Mouse (Mus musculus) neural tube, embryonic 13.5 days (tissue): ENCODE measurements around the gene Slc6a1. TPM values are rescaled to one million over a fixed set of nuclear protein-coding genes. Genes with fewer than 3 reads are reported as not detected.
"Not testable (repeated sequence)": the region's sequence is repeated elsewhere in the genome, so short reads cannot be mapped to it uniquely, and the experiment has no call there.

ENCODE experiments used
- ATAC-seq: fragments of 200-750 bp; cut with Nextera tagmentation; 2 replicates; pipeline ENCODE4 v1.8.0; 2017; ENCODE audit warnings: low read depth, mild to moderate bottlenecking, moderate TSS enrichment, moderate library complexity
- H3K27ac ChIP-seq: fragments of 300-500 bp; sonication (generic); replicated peaks from 2 replicates; pipeline ENCODE4 v1.5.1; 2015; ENCODE audit warnings: moderate library complexity, mild to moderate bottlenecking, inconsistent platforms
- H3K27me3 ChIP-seq: fragments of 300-500 bp; sonication (generic); 2 replicates; pipeline ENCODE4 v1.6.1; 2015; ENCODE audit warnings: mild to moderate bottlenecking, inconsistent platforms
- H3K36me3 ChIP-seq: fragments of 300-500 bp; sonication (generic); 2 replicates; pipeline ENCODE4 v1.6.1; 2015; ENCODE audit warnings: mild to moderate bottlenecking, inconsistent platforms
- H3K4me1 ChIP-seq: fragments of 300-500 bp; sonication (generic); replicated peaks from 2 replicates; pipeline ENCODE4 v1.6.1; 2015; ENCODE audit warnings: inconsistent platforms
- H3K4me2 ChIP-seq: fragments of 300-500 bp; sonication (generic); 2 replicates; pipeline ENCODE4 v1.6.1; 2015; ENCODE audit warnings: inconsistent platforms, mild to moderate bottlenecking, moderate library complexity
- H3K4me3 ChIP-seq: fragments of 300-500 bp; sonication (generic); 2 replicates; pipeline ENCODE4 v1.5.1; 2015; ENCODE audit warnings: mild to moderate bottlenecking, inconsistent platforms
- H3K9ac ChIP-seq: fragments of 300-500 bp; sonication (generic); 2 replicates; pipeline ENCODE4 v1.6.1; 2015; ENCODE audit warnings: moderate library complexity, mild to moderate bottlenecking, inconsistent platforms
- H3K9me3 ChIP-seq: fragments of 300-500 bp; sonication (generic); 2 replicates; pipeline ENCODE4 v1.6.1; 2016; ENCODE audit warnings: inconsistent platforms
- WGBS: fragments of 180-500 bp; shearing (Covaris S2); methylation state at CpG from one replicate; pipeline ENCODE4 v1.1.7; 2015; 5-methylcytosine and 5-hydroxymethylcytosine counted together
- polyA plus RNA-seq: library from polyadenylated mRNA; unstranded; fragments of >200 nt; fragmentation: Nextera tagmentation; extraction: Ambion mirVana; gene quantifications from 2 replicates; pipeline ENCODE4 v1.2.1, GENCODE M21; 2015

Gene Slc6a1
- polyA plus RNA-seq, 1 experiment from 2014 or later: 66.6 TPM

GRCm38 (mm10) chr6:114331926-114332325 lies 49.5 kb downstream of the Slc6a1 start:
- Histone ChIP-seq H3K9me3 (no peaks in the 10 kb centered on the region), H3K4me3 (no peak overlapping the region), H3K4me2 (no peak overlapping the region), H3K9ac (no peak overlapping the region), H3K36me3 (no peaks in the 10 kb centered on the region), H3K27ac (no peak overlapping the region), H3K27me3 (no peaks in the 10 kb centered on the region; the same call in 1 of the 2 replicates), H3K4me1 (peaks cover 30% of the 10 kb centered on the region)
- 85% methylated on average over 7 of the region's 7 CpGs for WGBS
- ATAC-seq: no peak

- WGBS: 35% methylated on average over 11 of the region's 11 CpGs
- H3K36me3 ChIP-seq: no peaks in the 10 kb centered on the region
- H3K27me3 ChIP-seq: no peaks in the 10 kb centered on the region; the same call in 1 of the 2 replicates
- peaks cover 21% of the 10 kb centered on the region for H3K4me1 ChIP-seq
- H3K9me3 ChIP-seq: no peaks in the 10 kb centered on the region
- no peak overlapping the region for H3K4me3 ChIP-seq
- no peak overlapping the region for H3K4me2 ChIP-seq
- peak overlapping the region; percentile 67 for H3K27ac ChIP-seq
- H3K9ac ChIP-seq: no peak overlapping the region
- peak; percentile 60 for ATAC-seq
Observed at GRCm38 (mm10) chr6:114336128-114336943, 53.9 kb downstream of the Slc6a1 start.

DNA sequence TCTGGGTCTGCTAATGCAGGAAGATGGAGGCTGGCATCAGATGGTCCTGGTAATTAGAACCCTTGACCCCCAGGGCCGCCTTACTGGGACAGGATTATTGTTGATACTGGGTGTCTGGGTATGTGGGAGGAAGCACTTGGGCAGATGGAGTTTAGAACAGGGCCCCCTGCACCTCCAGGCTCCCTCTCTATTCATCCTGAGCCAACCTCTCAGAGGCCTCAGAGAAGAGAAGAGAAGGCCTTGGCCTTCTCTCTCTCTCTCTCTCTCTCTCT lies 54.4 kb downstream of the Slc6a1 start:
- peak overlapping the region; percentile 67 for H3K27ac ChIP-seq
- no peak overlapping the region for H3K4me3 ChIP-seq
- H3K27me3 ChIP-seq: no peaks in the 10 kb centered on the region; the same call in 1 of the 2 replicates
- H3K4me2 ChIP-seq: no peak overlapping the region
- ATAC-seq: peak; percentile 45
- peaks cover 21% of the 10 kb centered on the region for H3K4me1 ChIP-seq
- no peaks in the 10 kb centered on the region for H3K36me3 ChIP-seq
- no peaks in the 10 kb centered on the region for H3K9me3 ChIP-seq
- WGBS: 20% methylated on average over 1 of the region's 1 CpGs
- no peak overlapping the region for H3K9ac ChIP-seq

DNA sequence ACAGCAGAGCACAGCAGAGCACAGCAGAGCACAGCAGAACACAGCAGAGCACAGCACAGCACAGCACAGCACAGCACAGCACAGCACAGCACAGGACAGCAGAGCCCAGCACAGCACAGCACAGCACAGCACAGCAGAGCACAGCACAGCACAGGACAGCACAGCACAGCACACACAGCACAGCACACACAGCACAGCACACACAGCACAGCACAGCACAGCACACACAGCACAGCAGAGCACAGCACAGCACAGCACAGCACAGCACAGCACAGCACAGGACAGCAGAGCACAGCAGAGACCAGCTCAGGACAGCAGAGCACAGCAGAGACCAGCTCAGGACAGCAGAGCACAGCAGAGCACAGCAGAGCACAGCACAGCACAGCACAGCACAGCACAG lies 58.9 kb downstream of the Slc6a1 start:
- not testable (repeated sequence) for H3K9ac ChIP-seq, H3K9me3 ChIP-seq, H3K4me2 ChIP-seq, ATAC-seq, H3K27ac ChIP-seq, H3K36me3 ChIP-seq, H3K4me3 ChIP-seq
- H3K27me3 ChIP-seq: peaks cover 20% of the 10 kb centered on the region
- H3K4me1 ChIP-seq: peaks cover 10% of the 10 kb centered on the region

DNA sequence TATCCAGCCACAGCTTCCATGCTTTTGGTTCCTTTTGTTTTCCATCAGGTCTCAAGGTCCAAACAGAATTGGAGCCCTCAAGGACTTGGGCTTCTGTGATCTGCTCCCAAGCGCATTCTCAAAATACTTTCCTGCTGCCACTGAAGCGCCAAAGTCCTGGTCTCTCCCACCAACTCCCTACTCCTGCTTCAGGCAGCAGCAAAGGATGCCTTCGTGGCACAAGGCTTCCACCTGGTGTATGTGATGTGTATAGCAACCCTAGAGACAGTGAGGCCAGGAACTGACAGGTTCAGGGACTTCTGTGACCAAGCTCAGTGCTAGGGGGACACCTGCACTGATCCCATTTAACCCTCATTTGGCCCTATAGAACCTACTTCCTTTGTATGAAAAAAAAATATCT lies 61.3 kb downstream of the Slc6a1 start:
- no peak overlapping the region for H3K4me3 ChIP-seq
- H3K27me3 ChIP-seq: peaks cover 23% of the 10 kb centered on the region
- WGBS: 20% methylated on average over 3 of the region's 3 CpGs
- no peak overlapping the region for H3K9ac ChIP-seq
- ATAC-seq: 0 out of 2 replicates have a peak, but pooled peaks have one; percentile 20
- H3K9me3 ChIP-seq: no peaks in the 10 kb centered on the region
- H3K4me1 ChIP-seq: peaks cover 9% of the 10 kb centered on the region
- H3K4me2 ChIP-seq: no peak overlapping the region
- H3K27ac ChIP-seq: no peak overlapping the region
- H3K36me3 ChIP-seq: no peaks in the 10 kb centered on the region

- ATAC-seq: no peak
- Histone ChIP-seq H3K36me3 (no peaks in the 10 kb centered on the region), H3K27me3 (peaks cover 23% of the 10 kb centered on the region), H3K27ac (no peak overlapping the region), H3K4me3 (no peak overlapping the region), H3K9me3 (no peaks in the 10 kb centered on the region), H3K9ac (no peak overlapping the region), H3K4me2 (no peak overlapping the region), H3K4me1 (peaks cover 9% of the 10 kb centered on the region)
- 50% methylated on average over 4 of the region's 4 CpGs for WGBS
Observed at GRCm38 (mm10) chr6:114345156-114345555, 62.7 kb downstream of the Slc6a1 start.

- Histone ChIP-seq H3K9ac (no peak overlapping the region), H3K36me3 (no peaks in the 10 kb centered on the region), H3K4me1 (peaks cover 9% of the 10 kb centered on the region), H3K27ac (no peak overlapping the region), H3K27me3 (peaks cover 20% of the 10 kb centered on the region), H3K9me3 (no peaks in the 10 kb centered on the region), H3K4me3 (no peak overlapping the region), H3K4me2 (no peak overlapping the region)
- WGBS: 44% methylated on average over 13 of the region's 13 CpGs
- no peak for ATAC-seq
Observed at GRCm38 (mm10) chr6:114347831-114348754, 65.7 kb downstream of the Slc6a1 start.

DNA sequence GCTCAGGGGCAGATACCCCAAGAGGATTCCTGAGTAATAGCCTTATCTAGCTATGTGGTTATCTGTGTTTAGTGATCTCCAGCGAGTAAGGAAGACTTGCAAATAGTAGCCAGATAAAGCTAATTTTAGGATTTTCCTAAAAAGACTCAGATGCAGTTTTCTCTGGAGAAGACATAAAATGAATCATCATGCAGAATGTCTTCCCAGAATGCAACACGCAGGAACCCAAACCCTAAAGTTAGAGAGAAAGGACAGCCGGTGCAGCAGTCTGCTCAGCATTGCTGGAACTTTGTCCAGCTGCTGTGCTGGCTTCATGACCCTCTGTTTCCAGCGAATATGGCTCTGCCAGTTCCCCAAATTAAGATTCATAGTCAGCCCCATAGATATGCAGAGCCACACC lies 72.2 kb downstream of the Slc6a1 start:
- H3K27me3 ChIP-seq: no peaks in the 10 kb centered on the region
- no peaks in the 10 kb centered on the region for H3K36me3 ChIP-seq
- H3K4me2 ChIP-seq: no peak overlapping the region
- no peaks in the 10 kb centered on the region for H3K9me3 ChIP-seq
- H3K27ac ChIP-seq: no peak overlapping the region
- 83% methylated on average over 4 of the region's 4 CpGs for WGBS
- no peaks in the 10 kb centered on the region; the same call in 1 of the 2 replicates for H3K4me1 ChIP-seq
- no peak overlapping the region for H3K9ac ChIP-seq
- no peak overlapping the region for H3K4me3 ChIP-seq
- ATAC-seq: no peak

- H3K4me3 ChIP-seq: no peak overlapping the region
- H3K9me3 ChIP-seq: no peaks in the 10 kb centered on the region
- 61% methylated on average over 3 of the region's 3 CpGs for WGBS
- H3K27me3 ChIP-seq: no peaks in the 10 kb centered on the region
- no peak; the same call in 1 of the 2 replicates for ATAC-seq
- no peak overlapping the region for H3K4me2 ChIP-seq
- no peak overlapping the region for H3K27ac ChIP-seq
- no peak overlapping the region for H3K9ac ChIP-seq
- no peaks in the 10 kb centered on the region; the same call in 1 of the 2 replicates for H3K4me1 ChIP-seq
- H3K36me3 ChIP-seq: no peaks in the 10 kb centered on the region
Observed at GRCm38 (mm10) chr6:114358171-114358570, 75.7 kb downstream of the Slc6a1 start.

GRCm38 (mm10) chr6:114362355-114362754 lies 79.9 kb downstream of the Slc6a1 start:
- Histone ChIP-seq H3K4me2 (no peak overlapping the region), H3K9ac (no peak overlapping the region), H3K36me3 (no peaks in the 10 kb centered on the region), H3K4me3 (no peak overlapping the region), H3K27me3 (no peaks in the 10 kb centered on the region), H3K4me1 (no peaks in the 10 kb centered on the region), H3K9me3 (no peaks in the 10 kb centered on the region), H3K27ac (no peak overlapping the region)
- 78% methylated on average over 4 of the region's 4 CpGs for WGBS
- no peak for ATAC-seq

- Histone ChIP-seq H3K4me1 (no peaks in the 10 kb centered on the region), H3K36me3 (no peaks in the 10 kb centered on the region), H3K4me3 (no peak overlapping the region), H3K4me2 (no peak overlapping the region), H3K9me3 (no peaks in the 10 kb centered on the region), H3K27me3 (no peaks in the 10 kb centered on the region), H3K27ac (no peak overlapping the region), H3K9ac (no peak overlapping the region)
- ATAC-seq: no peak
- 62% methylated on average over 8 of the region's 8 CpGs for WGBS
Observed at GRCm38 (mm10) chr6:114363740-114364139, 81.3 kb downstream of the Slc6a1 start.

- Histone ChIP-seq H3K27ac (no peak overlapping the region), H3K9ac (no peak overlapping the region), H3K4me1 (no peaks in the 10 kb centered on the region), H3K9me3 (no peaks in the 10 kb centered on the region), H3K36me3 (no peaks in the 10 kb centered on the region), H3K27me3 (no peaks in the 10 kb centered on the region), H3K4me3 (no peak overlapping the region), H3K4me2 (no peak overlapping the region)
- no peak for ATAC-seq
- WGBS: 88% methylated on average over 5 of the region's 5 CpGs
Observed at GRCm38 (mm10) chr6:114364734-114365133, 82.3 kb downstream of the Slc6a1 start.
